Mouse (Mus musculus) hindbrain, embryonic 13.5 days (tissue): ENCODE results near the gene Tm4sf20. TPM values are rescaled to one million over a fixed set of nuclear protein-coding genes. Genes with fewer than 3 reads are reported as not detected.

ENCODE experiments used
- ATAC-seq: fragments of 200-750 bp; cut with Nextera tagmentation; 2 replicates; pipeline ENCODE4 v1.8.0; 2017; ENCODE audit warnings: moderate TSS enrichment; ENCODE audit not compliant: low FRiP score
- H3K27ac ChIP-seq: fragments of 300-500 bp; sonication (generic); 2 replicates; pipeline ENCODE4 v1.5.1; 2015; ENCODE audit warnings: inconsistent platforms, mild to moderate bottlenecking, moderate library complexity
- H3K27me3 ChIP-seq: fragments of 300-500 bp; sonication (generic); 2 replicates; pipeline ENCODE4 v1.6.1; 2015; ENCODE audit warnings: mild to moderate bottlenecking, inconsistent platforms
- H3K36me3 ChIP-seq: fragments of 300-500 bp; sonication (generic); 2 replicates; pipeline ENCODE4 v1.6.1; 2015; ENCODE audit warnings: mild to moderate bottlenecking, inconsistent platforms
- H3K4me1 ChIP-seq: fragments of 300-500 bp; sonication (generic); replicated peaks from 2 replicates; pipeline ENCODE4 v1.6.1; 2015; ENCODE audit warnings: inconsistent platforms
- H3K4me2 ChIP-seq: fragments of 300-500 bp; sonication (generic); 2 replicates; pipeline ENCODE4 v1.6.1; 2015; ENCODE audit warnings: inconsistent platforms, mild to moderate bottlenecking, moderate library complexity
- H3K4me3 ChIP-seq: fragments of 300-500 bp; sonication (generic); 2 replicates; pipeline ENCODE4 v1.5.1; 2015; ENCODE audit warnings: mild to moderate bottlenecking, inconsistent platforms
- H3K9ac ChIP-seq: fragments of 300-500 bp; sonication (generic); 2 replicates; pipeline ENCODE4 v1.6.1; 2015; ENCODE audit warnings: mild to moderate bottlenecking, inconsistent platforms
- H3K9me3 ChIP-seq: fragments of 300-500 bp; sonication (generic); 2 replicates; pipeline ENCODE4 v1.6.1; 2016; ENCODE audit warnings: inconsistent platforms
- WGBS: fragments of 180-500 bp; shearing (Covaris S2); methylation state at CpG from one replicate; pipeline ENCODE4 v1.1.7; 2015; 5-methylcytosine and 5-hydroxymethylcytosine counted together
- polyA plus RNA-seq: library from polyadenylated mRNA; unstranded; fragments of >200 nt; fragmentation: Nextera tagmentation; extraction: Ambion mirVana; gene quantifications from 2 replicates; pipeline ENCODE4 v1.2.1, GENCODE M21; 2015

Tm4sf20 gene
- polyA plus RNA-seq, 1 experiment from 2014 or later: not detected

- Histone ChIP-seq H3K9ac (no peak overlapping the region), H3K9me3 (no peaks in the 10 kb centered on the region), H3K27me3 (no peaks in the 10 kb centered on the region), H3K4me3 (no peak overlapping the region), H3K36me3 (peaks cover 63% of the 10 kb centered on the region), H3K4me2 (no peak overlapping the region), H3K4me1 (no peaks in the 10 kb centered on the region), H3K27ac (no peak overlapping the region)
- no peak for ATAC-seq
- 87% methylated on average over 1 of the region's 1 CpGs for WGBS
Observed at GRCm38 (mm10) chr1:82738066-82738465, 30.2 kb downstream of the Tm4sf20 start.

GRCm38 (mm10) chr1:82733357-82733756, 34.9 kb downstream of the Tm4sf20 start:
- Histone ChIP-seq H3K9me3 (no peaks in the 10 kb centered on the region), H3K9ac (no peak overlapping the region), H3K4me1 (no peaks in the 10 kb centered on the region), H3K36me3 (peaks cover 83% of the 10 kb centered on the region), H3K27ac (no peak overlapping the region), H3K4me2 (no peak overlapping the region), H3K27me3 (no peaks in the 10 kb centered on the region), H3K4me3 (no peak overlapping the region)
- 93% methylated on average over 1 of the region's 1 CpGs for WGBS
- ATAC-seq: no peak

DNA sequence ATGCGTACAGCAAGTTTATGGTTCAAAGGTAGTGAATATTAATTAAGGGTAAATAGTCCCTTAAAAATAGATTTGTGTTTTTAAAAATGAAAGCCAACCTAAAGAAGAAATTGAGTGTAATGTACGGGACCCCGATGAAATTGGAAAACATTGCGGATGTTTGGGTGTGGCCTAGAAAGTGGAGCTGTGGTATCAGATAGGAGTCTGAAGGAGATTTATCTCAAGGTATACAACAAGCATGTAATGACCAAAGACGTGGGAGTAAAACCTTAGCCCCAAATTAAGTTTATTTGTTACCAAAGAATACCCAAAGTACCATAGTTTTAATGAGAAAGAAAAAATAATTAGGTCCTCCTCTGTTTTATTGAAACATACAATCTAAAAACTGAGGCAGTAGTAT, 41.8 kb downstream of the Tm4sf20 start:
- Histone ChIP-seq H3K4me1 (peaks cover 10% of the 10 kb centered on the region), H3K4me2 (no peak overlapping the region), H3K4me3 (no peak overlapping the region), H3K9ac (no peak overlapping the region), H3K9me3 (no peaks in the 10 kb centered on the region), H3K27ac (no peak overlapping the region), H3K36me3 (peaks cover 30% of the 10 kb centered on the region), H3K27me3 (peaks cover 17% of the 10 kb centered on the region)
- no peak for ATAC-seq
- WGBS: 94% methylated on average over 5 of the region's 5 CpGs

DNA sequence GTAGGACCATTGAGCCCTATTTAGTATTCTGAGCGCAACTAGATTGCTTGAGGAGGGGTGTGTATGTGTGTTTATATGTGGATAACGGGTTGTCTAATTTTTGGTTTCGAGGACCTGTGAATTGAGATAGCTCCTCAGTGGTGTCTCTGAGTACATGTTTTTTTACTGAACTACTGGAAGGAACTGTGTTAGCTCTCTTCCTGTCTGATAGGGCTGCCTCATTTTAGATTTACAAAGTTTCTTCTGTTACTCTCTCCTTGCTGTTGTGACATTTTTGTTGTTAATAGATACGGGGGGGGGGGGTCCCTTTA, 42.4 kb downstream of the Tm4sf20 start:
- no peak for ATAC-seq
- 53% methylated on average over 4 of the region's 4 CpGs for WGBS
- Histone ChIP-seq H3K4me3 (peak overlapping the region; percentile 88), H3K27me3 (peaks cover 24% of the 10 kb centered on the region), H3K36me3 (peaks cover 24% of the 10 kb centered on the region), H3K4me1 (peaks cover 10% of the 10 kb centered on the region), H3K9me3 (no peaks in the 10 kb centered on the region), H3K9ac (peak overlapping the region; percentile 95), H3K27ac (no peak overlapping the region), H3K4me2 (peak overlapping the region; percentile 90)

DNA sequence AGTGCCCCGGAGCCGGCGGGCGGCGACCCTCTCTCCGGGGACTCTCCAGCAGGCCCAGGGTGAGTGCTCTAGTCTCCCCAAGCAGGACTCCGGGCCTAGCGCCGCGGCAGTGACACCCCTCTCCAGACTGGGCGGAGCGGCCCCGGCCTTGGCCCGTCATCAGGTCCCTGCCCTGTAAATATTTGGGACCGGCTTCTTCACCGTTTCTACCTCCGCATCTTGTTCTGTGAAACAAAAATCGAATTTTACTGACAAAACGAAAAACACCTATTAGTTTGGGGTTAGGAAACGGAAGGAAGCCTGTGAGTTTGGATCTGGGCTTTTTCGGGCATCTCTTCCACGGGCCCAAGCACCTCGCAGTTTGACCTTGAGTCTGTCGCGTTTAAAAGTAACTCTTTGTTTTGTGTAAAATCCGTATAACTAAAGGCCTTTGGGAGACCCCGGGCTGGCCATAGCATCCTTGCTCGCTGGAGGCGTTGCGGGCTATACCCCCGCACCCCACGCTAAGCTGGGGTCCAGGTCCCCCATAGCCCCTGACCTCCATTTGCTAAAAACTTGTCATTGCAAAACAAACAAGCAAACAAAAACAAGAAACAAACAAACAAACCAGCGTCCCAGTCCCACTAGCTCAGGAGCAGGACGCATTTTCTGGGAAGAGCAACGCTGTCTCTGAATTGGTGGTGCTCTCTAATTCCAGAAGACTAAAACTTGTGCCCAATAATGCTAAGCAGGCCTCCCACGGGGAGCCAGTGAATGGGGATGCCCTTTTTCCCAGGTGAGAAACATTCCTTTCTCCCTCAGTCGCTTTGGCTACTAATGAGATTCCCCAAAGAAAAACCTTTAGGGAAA, 43.0 kb downstream of the Tm4sf20 start:
- under 1% methylated on average over 37 of the region's 37 CpGs for WGBS
- peak; percentile 98 for ATAC-seq

DNA sequence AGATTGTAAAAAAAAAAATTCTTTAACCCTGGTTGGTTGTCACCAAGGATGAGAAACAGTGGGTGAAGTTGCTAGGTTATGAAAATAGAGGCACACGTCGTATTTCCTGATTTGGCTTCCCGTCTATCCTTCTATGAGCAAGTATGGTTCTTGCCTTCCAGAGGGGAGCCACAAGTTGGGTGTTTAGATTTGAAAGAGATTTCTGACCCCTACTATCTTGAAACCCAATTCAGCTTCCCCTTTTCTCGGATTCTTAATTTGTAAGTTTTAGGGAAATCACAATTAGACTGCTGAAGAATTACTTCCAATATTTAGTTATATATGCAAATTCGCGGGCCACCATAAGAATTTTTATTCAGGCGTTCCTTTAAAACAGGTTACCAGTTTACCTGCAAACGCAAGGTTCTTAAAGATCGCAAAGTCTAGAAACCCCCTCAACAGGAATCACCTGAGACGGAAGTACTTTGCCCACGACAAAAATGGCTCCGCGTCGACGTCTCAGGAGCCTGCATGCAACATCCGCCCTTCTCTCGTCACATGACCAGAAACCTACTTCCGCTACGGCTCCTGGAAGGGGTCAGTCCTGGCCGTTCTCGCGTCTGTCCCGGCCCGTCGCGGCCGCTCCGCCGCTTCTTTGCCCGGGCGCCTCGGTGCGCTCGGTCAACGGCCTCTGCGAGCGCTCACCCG, 43.8 kb downstream of the Tm4sf20 start, which contains the start of gene Mff:
Gene Mff, plus strand, starts transcription at position 552 of the 687 bp plus-strand sequence.
- peak; percentile 99 for ATAC-seq
- Histone ChIP-seq H3K9ac (peak within 1 kb of the TSS; percentile 95), H3K4me2 (peak within 1 kb of the TSS; percentile 90), H3K4me3 (peak within 1 kb of the TSS; percentile 88), H3K9me3 (no peaks in the 10 kb centered on the region), H3K4me1 (peaks cover 10% of the 10 kb centered on the region), H3K27me3 (peaks cover 36% of the 10 kb centered on the region), H3K27ac (peak within 1 kb of the TSS; percentile 80), H3K36me3 (peaks cover 12% of the 10 kb centered on the region)
- 10% methylated on average over 38 of the region's 38 CpGs for WGBS

More for the DNA sequence above, 43.0 kb downstream of the Tm4sf20 start:
- Histone ChIP-seq H3K36me3 (peaks cover 20% of the 10 kb centered on the region), H3K27me3 (peaks cover 30% of the 10 kb centered on the region), H3K27ac (peak overlapping the region; percentile 80), H3K4me2 (peak overlapping the region; percentile 90), H3K4me3 (peak overlapping the region; percentile 88), H3K4me1 (peaks cover 10% of the 10 kb centered on the region), H3K9me3 (no peaks in the 10 kb centered on the region), H3K9ac (peak overlapping the region; percentile 95)

GRCm38 (mm10) chr1:82717816-82718512, 50.3 kb downstream of the Tm4sf20 start:
- Histone ChIP-seq H3K9ac (no peak overlapping the region), H3K4me1 (no peaks in the 10 kb centered on the region), H3K27ac (no peak overlapping the region), H3K9me3 (no peaks in the 10 kb centered on the region), H3K4me2 (no peak overlapping the region), H3K36me3 (no peaks in the 10 kb centered on the region), H3K4me3 (no peak overlapping the region), H3K27me3 (peaks cover 36% of the 10 kb centered on the region)
- no peak for ATAC-seq
- 89% methylated on average over 9 of the region's 9 CpGs for WGBS

Other genes starting within 250 kb of the Tm4sf20 start
- 0.26 and 0.32 TPM in 2 replicates for gene Col4a4, start 181.6 kb downstream of the Tm4sf20 start, polyA plus RNA-seq
- gene Col4a3, start 181.5 kb downstream of the Tm4sf20 start, polyA plus RNA-seq: 0.23 and 0.25 TPM in 2 replicates
- 350 and 364 TPM in 2 replicates for gene Mff, start 43.6 kb downstream of the Tm4sf20 start, polyA plus RNA-seq
- gene Gm47791, start 2.8 kb upstream of the Tm4sf20 start, polyA plus RNA-seq: not detected in 2 replicates
- 28.7 and 32.6 TPM in 2 replicates for gene Agfg1, start 71.0 kb upstream of the Tm4sf20 start, polyA plus RNA-seq
- 0.21 and 0.41 TPM in 2 replicates for gene A030005L19Rik, start 144.9 kb upstream of the Tm4sf20 start, polyA plus RNA-seq
- not detected in 2 replicates for gene A030014E15Rik, start 156.5 kb upstream of the Tm4sf20 start, polyA plus RNA-seq
- not detected in 2 replicates for gene Gm6217, start 162.9 kb upstream of the Tm4sf20 start, polyA plus RNA-seq
- gene A030003K21Rik, start 174.9 kb upstream of the Tm4sf20 start, polyA plus RNA-seq: not detected in 2 replicates
- gene Gm7544, start 187.6 kb upstream of the Tm4sf20 start, polyA plus RNA-seq: not detected in 2 replicates
- not detected in 2 replicates for gene Gm47955, start 191.8 kb upstream of the Tm4sf20 start, polyA plus RNA-seq
- gene Gm47959, start 232.1 kb upstream of the Tm4sf20 start, polyA plus RNA-seq: not detected in 2 replicates